Mouse (Mus musculus) embryo, embryonic 10.5 days (tissue): ENCODE results near the gene Osmr.
"Not testable (repeated sequence)": the region's sequence is repeated elsewhere in the genome, so short reads cannot be mapped to it uniquely, and the experiment has no call there.

Source experiments
- DNase-seq: peaks from one replicate; pipeline ENCODE4 v3.0.0-alpha.2; 2015; ENCODE audit warnings: low spot score

Osmr gene

DNA sequence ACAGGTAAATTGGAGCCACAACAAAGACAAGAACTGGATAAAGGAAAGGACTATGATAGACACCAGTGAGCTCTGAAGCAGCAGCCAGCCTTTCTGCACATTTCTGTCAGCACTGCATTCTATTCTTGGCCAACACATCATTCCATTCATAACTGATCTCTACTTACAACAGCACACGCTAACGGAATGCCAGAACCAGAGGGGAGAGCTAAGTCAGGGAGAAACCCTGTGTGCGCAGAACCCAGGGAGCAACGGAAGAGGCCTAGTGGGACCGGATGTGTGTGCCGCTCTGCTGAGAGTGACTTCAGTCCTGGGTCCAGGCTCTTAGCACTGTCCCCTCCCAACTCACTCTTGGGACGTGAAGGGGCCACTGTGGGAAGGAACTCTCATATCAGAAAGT, 13.2 kb downstream of the Osmr start:
- no peak for DNase-seq

DNA sequence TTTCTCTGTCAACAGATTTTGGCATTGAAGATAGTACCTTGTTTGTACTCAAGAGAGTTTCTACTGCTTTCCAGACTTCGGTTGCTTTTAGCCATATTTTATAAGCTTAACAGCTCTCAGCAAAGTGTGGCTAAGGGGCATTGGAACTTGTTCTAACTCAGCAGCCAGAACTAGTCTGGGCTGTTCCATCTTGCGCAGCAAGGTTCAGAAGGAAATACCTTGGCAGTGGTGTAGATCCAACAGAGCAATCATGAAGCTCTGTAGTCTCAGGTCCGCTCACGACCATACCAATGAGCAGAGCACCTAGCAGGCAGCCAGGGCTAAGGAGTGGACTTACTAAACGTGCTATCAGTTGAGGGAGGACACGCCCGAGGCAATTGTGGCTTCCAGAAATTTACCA, 15.0 kb downstream of the Osmr start:
- DNase-seq, result no peak

DNA sequence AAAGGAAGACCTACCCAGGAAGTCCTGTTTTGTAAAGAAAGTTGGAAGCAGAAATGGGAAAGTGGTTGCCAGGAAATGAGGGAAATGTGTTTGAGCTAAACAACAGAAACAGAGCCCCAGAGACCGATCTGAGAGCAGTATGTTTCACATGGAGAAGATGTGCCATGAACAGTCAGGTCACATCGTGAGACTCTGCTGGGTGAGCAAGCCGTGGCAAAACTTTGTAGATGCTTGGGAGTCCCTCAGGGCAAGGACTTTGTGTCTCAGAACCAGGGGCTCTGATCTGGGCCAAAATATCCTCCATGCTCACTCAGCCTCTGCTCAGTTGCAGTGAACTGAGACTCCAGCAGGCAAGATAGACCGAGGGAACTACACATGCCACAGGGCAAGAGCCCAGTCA, 15.9 kb downstream of the Osmr start:
- DNase-seq, result no peak

DNA sequence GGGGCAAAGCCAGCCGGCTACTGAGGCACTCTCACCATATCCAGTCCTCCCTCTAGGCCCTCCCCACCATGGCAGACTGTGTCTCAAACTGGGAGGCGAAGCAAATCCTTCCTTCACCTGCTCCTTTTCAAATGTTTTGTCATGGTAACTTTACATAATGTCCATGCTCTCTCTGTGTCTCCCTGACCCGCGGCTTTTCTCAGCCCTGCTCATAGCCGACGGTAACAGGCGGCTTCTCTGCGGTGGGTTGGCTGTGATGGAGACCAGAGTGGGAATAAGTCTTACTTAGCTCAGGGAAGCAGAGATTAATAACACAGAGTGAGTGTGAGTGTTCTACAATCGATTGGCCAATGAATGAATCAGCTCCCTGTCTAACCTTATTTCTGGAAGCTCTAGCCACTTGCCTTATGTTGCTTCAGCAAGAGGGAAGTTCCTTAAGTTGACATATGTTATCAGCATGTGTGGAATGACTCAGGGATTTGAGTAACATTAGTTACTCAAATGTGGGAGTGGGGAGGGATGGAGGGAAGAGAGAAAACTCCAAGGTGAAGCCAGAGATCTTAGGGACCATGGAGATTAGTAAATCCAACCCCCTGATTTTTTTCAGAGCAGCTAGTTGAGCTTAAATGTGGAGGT, 17.4 kb downstream of the Osmr start:
- DNase-seq, result no peak

DNA sequence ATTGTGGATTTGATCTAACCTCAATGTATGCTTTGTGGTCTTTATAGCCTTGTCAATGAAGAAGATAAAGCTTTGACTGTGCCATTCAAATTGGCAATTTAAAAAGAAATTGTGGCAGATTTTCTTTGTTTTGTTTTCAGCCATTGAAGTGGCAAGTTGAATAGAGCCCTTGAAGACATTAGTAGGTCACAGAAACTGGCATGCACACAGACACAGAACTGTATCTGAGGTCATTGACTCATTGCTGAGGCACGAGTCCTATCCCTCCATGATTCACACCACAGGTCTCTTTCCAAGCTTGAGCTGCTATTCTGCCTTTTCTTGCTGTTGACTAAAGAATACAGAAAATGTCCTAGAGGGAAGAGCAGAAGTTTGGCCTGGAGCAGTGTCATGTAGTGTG, 24.9 kb downstream of the Osmr start:
- DNase-seq, result no peak

DNA sequence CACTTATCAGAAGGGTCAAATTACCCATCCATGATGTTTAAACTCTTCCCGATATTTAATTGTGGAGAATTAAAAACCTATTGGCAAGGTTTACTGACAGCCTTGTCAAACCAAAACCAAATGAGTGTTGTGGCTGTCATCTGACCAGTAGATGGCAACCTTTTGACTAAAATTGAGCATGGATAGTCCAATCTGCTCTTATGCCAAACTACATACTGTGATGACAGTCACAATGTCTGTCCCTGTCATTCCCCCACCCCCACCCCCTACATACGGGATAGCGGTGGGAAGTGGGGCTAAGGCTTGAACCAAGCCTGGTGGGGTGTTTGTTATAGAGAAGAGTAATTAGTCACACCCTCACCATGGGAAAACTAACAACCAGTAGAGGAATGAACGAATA, 34.6 kb downstream of the Osmr start:
- DNase-seq, result peak; percentile 51

DNA sequence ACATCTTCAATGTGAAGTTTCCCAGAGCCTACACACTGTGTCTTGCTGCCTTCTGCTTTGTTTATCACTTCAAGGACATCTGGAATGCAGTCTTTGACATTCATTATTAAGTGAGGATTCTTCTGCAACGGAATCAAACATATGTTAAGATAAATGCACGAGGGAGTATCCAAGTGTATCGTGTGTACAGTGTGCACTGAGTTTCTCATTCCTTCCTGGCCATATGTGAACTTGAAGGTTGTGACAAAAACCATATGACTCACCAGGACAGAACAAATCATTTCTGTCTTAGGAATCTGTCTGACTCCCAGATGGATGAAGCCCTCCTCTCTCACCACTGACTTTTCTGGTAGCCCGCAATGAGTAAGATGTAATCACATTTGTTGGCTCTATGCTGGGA, 59.0 kb downstream of the Osmr start:
- DNase-seq, result no peak

DNA sequence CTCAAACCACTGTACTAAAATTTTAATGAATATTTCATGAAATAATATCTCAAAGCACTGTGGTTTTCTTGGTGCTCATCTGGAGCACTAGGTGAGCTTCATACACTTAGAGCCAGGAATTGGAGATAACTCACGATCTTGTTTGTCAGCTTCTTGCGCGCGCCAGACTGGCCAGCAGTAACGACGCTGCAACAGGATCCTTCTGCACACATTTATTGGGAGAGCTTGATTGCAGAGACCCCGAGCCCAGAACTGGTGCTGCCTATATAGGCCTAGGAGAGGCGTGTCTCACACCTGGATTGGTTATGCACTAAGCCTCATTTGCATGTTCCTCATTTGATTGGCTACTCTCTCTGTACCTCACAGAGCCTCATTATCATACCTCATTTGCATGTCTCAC, 73.6 kb downstream of the Osmr start:
- not testable (repeated sequence) for DNase-seq

DNA sequence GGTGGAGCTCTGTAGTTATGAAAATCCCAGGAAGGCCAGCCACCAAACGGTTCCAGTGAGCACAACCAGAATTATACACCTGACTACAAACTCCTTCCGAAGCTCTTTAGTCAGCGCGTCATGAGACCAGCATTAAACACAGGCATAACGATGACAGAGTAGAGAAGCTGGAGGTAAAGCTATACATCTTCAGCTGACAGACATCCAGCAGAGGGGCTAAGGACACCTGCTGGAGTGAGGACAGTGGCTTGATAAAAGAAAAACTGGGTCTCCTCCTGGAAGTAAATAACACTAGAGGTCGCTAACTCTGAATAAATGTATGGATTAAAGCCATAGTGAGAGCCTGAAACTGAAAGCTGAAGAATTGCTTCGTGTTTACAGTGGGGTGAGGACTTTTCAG, 81.9 kb downstream of the Osmr start:
- no peak for DNase-seq

DNA sequence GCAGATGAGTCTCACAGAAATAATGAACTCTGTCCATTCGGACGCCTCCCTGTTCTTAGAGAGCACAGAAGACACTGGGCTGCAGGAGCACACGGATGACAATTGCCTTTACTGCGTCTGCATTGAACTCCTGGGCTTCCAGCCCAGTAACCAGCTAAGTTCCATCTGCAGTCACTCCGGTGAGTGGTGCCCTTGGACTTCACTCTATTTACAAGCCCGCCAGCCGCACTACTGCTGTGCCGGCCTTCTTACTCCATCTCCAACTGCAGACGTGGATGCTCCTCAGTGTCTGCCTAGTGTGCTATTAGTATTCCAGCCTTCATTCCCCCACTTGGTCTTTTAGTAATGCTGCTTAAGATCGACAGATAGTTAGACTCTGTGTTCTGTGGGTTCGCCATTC, 83.1 kb downstream of the Osmr start:
- no peak for DNase-seq

DNA sequence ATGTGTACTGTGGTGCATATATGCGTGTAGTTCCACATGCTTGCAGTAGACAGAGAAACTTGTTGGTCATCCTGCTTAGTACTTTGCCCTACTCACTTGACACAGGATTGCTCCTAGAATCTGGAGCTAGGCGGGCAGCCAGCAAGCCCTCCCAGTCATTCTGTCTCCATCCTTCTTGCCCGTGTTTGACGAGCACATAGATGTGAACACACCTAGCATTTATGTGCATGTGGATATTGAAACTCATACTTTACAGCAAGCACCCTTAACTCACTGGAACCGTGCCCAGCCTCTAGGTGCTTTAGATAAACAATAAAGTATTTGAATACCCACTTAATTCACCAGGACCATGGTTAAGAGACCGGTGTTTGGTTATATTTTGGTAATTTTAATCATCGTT, 84.8 kb downstream of the Osmr start:
- DNase-seq, result no peak

DNA sequence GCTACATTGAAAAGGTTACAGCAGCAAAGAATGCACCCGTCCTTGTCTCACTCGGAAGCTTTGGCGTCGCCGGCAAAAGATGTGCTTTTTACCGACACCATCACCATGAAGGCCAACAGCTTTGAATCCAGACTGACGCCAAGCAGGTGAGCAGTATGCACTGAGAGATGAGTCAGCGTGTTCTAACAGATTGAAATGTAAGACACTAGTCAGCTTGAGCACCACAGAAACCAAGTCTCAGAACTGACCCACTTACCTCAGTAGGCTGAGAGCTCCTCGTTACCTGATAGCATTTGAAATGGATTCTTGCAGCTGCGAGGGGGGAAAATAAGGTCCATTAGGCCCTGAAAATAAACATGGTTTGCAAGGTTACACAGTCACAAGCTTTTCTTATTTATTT, 87.5 kb downstream of the Osmr start:
- DNase-seq, result no peak

DNA sequence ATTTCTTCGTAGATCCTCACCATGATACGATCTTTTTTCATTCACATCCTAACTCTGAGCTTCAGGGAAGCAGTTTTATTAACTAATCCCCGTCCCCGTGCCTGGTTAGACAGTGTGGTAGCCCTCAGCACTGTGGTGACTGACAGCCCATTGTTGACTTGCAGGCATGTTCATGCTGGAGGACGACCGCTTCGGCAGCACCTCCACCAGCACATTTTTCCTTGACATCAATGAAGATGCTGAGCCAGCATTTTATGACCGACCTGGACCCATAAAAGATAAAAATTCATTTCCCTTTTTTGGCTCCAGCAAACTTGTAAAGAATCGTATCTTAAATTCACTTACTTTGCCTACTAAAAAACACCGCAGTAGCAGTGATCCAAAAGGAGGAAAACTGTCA, 88.6 kb downstream of the Osmr start:
- no peak for DNase-seq

DNA sequence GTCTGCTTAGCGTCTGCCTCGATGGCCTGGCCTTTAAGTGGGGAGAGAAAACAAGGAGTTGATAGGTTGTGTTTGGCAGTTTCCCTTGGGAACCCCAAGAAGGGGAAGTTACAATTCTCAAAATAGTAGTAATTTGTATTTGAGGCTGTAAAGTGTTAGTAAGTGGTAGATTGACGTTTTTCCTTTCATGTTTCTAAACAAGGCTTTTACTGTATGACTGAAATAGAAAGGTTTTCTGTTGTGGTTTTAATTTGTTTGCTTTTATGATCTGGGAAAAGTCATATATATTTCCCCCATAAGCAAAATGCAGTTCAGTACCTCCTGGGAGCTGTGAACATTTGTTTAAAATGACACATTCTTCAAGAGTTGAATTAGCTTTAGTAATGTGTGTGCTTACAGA, 102.5 kb downstream of the Osmr start:
- DNase-seq, result no peak
